Mouse (Mus musculus) stomach, embryonic 15.5 days (tissue): ENCODE data around the gene Vps50. TPM values are rescaled to one million over a fixed set of nuclear protein-coding genes. Genes with fewer than 3 reads are reported as not detected.
"Not testable (repeated sequence)": the region's sequence is repeated elsewhere in the genome, so short reads cannot be mapped to it uniquely, and the experiment has no call there.

Source experiments
- ATAC-seq: fragments of 200-750 bp; cut with Nextera tagmentation; 2 replicates; pipeline ENCODE4 v1.8.0; 2017; ENCODE audit warnings: low read depth, moderate number of reproducible peaks, moderate TSS enrichment; ENCODE audit not compliant: insufficient read depth, low FRiP score
- H3K27ac ChIP-seq: fragments of 300-500 bp; sonication (generic); 2 replicates; pipeline ENCODE4 v1.5.1; 2015; ENCODE audit warnings: mild to moderate bottlenecking, inconsistent platforms
- H3K27me3 ChIP-seq: fragments of 300-500 bp; sonication (generic); replicated peaks from 2 replicates; pipeline ENCODE4 v1.6.1; 2015; ENCODE audit warnings: inconsistent platforms
- H3K36me3 ChIP-seq: fragments of 300-500 bp; sonication (generic); 2 replicates; pipeline ENCODE4 v1.6.1; 2015; ENCODE audit warnings: inconsistent platforms
- H3K4me1 ChIP-seq: fragments of 300-500 bp; sonication (generic); 2 replicates; pipeline ENCODE4 v1.6.1; 2015; ENCODE audit warnings: inconsistent platforms
- H3K4me2 ChIP-seq: fragments of 300-500 bp; sonication (generic); 2 replicates; pipeline ENCODE4 v1.6.1; 2015; ENCODE audit warnings: mild to moderate bottlenecking, inconsistent platforms
- H3K4me3 ChIP-seq: fragments of 300-500 bp; sonication (generic); replicated peaks from 2 replicates; pipeline ENCODE4 v1.5.1; 2015; ENCODE audit warnings: inconsistent platforms
- H3K9ac ChIP-seq: fragments of 300-500 bp; sonication (generic); 2 replicates; pipeline ENCODE4 v1.6.1; 2015; ENCODE audit warnings: inconsistent platforms
- H3K9me3 ChIP-seq: fragments of 300-500 bp; sonication (generic); 2 replicates; pipeline ENCODE4 v1.6.1; 2016; ENCODE audit warnings: inconsistent platforms
- WGBS: fragments of 180-500 bp; shearing (Covaris S2); methylation state at CpG from one replicate; pipeline ENCODE4 v1.1.7; 2015; 5-methylcytosine and 5-hydroxymethylcytosine counted together
- polyA plus RNA-seq: library from polyadenylated mRNA; unstranded; fragments of >200 nt; fragmentation: Nextera tagmentation; extraction: Ambion mirVana; gene quantifications from 2 replicates; pipeline ENCODE4 v1.2.1, GENCODE M21; 2015

Gene Vps50
- polyA plus RNA-seq, 1 experiment from 2014 or later, result 26.7 TPM

DNA sequence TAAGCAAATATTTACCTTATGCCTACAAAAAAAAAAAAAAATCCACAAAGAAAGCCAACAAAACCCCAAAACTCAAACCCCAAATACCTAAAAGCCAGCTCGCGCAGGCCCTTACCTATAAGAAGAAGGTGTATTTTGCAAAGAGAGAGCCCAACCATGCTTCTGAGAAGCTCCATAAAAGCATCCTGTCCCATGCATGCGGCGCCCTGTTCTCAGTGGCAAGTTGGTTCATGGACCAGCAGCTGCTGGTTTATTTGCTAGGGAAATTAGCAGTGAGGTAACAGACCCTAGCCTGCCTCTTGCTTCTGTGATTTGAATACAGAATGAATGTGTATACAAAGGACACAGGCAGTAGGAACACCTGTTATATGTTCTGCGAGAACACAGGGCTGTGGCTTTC is 3.9 kb upstream of the Vps50 start:
- Histone ChIP-seq H3K4me1 (0 out of 2 replicates have a peak, but pooled peaks cover 4% of the 10 kb centered on the region), H3K9ac (no peak overlapping the region), H3K27me3 (no peaks in the 10 kb centered on the region), H3K36me3 (no peaks in the 10 kb centered on the region), H3K27ac (no peak overlapping the region), H3K4me3 (no peak overlapping the region), H3K4me2 (no peak overlapping the region), H3K9me3 (no peaks in the 10 kb centered on the region)
- 65% methylated on average over 5 of the region's 5 CpGs for WGBS
- no peak for ATAC-seq

DNA sequence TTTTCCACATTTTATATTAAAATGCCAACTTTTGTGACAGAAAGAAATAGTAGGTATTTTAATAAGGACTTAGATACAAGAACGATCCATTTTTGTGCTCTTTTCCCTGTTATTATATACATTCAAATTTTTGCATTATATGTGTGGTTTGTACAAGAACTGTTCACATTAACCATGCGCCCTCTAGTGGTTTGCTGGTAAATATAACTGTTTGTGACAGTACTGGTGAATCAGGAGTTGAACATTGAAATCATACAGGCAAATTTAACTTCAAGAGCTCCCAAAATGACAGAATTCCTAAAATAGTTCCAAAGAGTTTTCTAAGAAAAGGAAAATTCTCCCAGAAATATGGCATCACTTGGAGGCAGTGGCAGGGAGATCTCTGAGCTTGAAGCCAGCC is 2.0 kb upstream of the Vps50 start:
- no peaks in the 10 kb centered on the region for H3K27me3 ChIP-seq
- H3K27ac ChIP-seq, result no peak overlapping the region
- peaks cover 8% of the 10 kb centered on the region; the same call in 1 of the 2 replicates for H3K4me1 ChIP-seq
- no peak overlapping the region for H3K4me3 ChIP-seq
- H3K4me2 ChIP-seq, result no peak overlapping the region
- WGBS, result 5% methylated on average over 2 of the region's 2 CpGs
- no peaks in the 10 kb centered on the region for H3K9me3 ChIP-seq
- H3K9ac ChIP-seq, result no peak overlapping the region
- no peaks in the 10 kb centered on the region for H3K36me3 ChIP-seq
- no peak for ATAC-seq

- H3K27ac ChIP-seq, result no peak overlapping the region
- H3K4me2 ChIP-seq, result no peak overlapping the region
- H3K9ac ChIP-seq, result no peak overlapping the region
- no peak for ATAC-seq
- no peak overlapping the region for H3K4me3 ChIP-seq
- no peaks in the 10 kb centered on the region for H3K9me3 ChIP-seq
- WGBS, result 84% methylated on average over 3 of the region's 3 CpGs
- H3K4me1 ChIP-seq, result peaks cover 8% of the 10 kb centered on the region; the same call in 1 of the 2 replicates
- H3K36me3 ChIP-seq, result no peaks in the 10 kb centered on the region
- no peaks in the 10 kb centered on the region for H3K27me3 ChIP-seq
Measured at GRCm38 (mm10) chr6:3500286-3500685, 2.1 kb downstream of the Vps50 start.

DNA sequence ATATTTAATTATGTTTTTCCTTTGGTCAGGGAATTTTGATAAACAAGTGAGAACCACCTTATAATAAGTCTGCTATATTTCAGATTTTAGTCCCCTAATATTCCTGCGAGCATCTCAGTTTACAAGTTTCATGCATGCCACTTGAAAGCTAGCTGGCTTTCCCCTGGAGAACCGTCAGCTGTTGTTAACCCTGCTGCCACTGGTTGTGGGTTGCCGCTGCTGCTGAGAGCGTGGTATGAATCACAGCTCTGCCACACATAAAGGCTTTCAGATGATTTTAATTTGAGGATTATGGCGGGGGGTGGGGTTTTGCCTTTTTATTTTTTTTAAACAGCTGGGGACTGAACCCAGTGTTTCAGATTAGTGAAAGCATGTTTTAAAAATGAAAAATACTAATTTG is 7.1 kb downstream of the Vps50 start:
- no peak overlapping the region for H3K9ac ChIP-seq
- H3K4me1 ChIP-seq, result no peaks in the 10 kb centered on the region
- 76% methylated on average over 5 of the region's 5 CpGs for WGBS
- H3K36me3 ChIP-seq, result 0 out of 2 replicates have a peak, but pooled peaks cover 3% of the 10 kb centered on the region
- H3K4me2 ChIP-seq, result no peak overlapping the region
- H3K9me3 ChIP-seq, result no peaks in the 10 kb centered on the region
- no peaks in the 10 kb centered on the region for H3K27me3 ChIP-seq
- no peak for ATAC-seq
- no peak overlapping the region for H3K4me3 ChIP-seq
- H3K27ac ChIP-seq, result no peak overlapping the region

GRCm38 (mm10) chr6:3507078-3507477 is 8.9 kb downstream of the Vps50 start:
- ATAC-seq, result no peak
- no peak overlapping the region for H3K27ac ChIP-seq
- WGBS, result 56% methylated on average over 4 of the region's 4 CpGs
- no peak overlapping the region for H3K4me2 ChIP-seq
- H3K27me3 ChIP-seq, result no peaks in the 10 kb centered on the region
- no peak overlapping the region for H3K4me3 ChIP-seq
- H3K9me3 ChIP-seq, result no peaks in the 10 kb centered on the region
- H3K36me3 ChIP-seq, result 0 out of 2 replicates have a peak, but pooled peaks cover 3% of the 10 kb centered on the region
- no peaks in the 10 kb centered on the region for H3K4me1 ChIP-seq
- H3K9ac ChIP-seq, result no peak overlapping the region

GRCm38 (mm10) chr6:3508151-3508550 is 10.0 kb downstream of the Vps50 start:
- not testable (repeated sequence) for H3K36me3 ChIP-seq, H3K4me3 ChIP-seq, H3K27me3 ChIP-seq, H3K27ac ChIP-seq, H3K4me2 ChIP-seq, H3K9me3 ChIP-seq, H3K4me1 ChIP-seq, ATAC-seq, H3K9ac ChIP-seq
- 82% methylated on average over 2 of the region's 2 CpGs for WGBS

GRCm38 (mm10) chr6:3509782-3510181 is 11.6 kb downstream of the Vps50 start:
- Histone ChIP-seq H3K4me1 (no peaks in the 10 kb centered on the region), H3K4me2 (no peak overlapping the region), H3K27ac (no peak overlapping the region), H3K36me3 (0 out of 2 replicates have a peak, but pooled peaks cover 3% of the 10 kb centered on the region), H3K4me3 (no peak overlapping the region), H3K9me3 (no peaks in the 10 kb centered on the region), H3K9ac (no peak overlapping the region), H3K27me3 (no peaks in the 10 kb centered on the region)
- WGBS, result 16% methylated on average over 2 of the region's 2 CpGs
- ATAC-seq, result no peak

DNA sequence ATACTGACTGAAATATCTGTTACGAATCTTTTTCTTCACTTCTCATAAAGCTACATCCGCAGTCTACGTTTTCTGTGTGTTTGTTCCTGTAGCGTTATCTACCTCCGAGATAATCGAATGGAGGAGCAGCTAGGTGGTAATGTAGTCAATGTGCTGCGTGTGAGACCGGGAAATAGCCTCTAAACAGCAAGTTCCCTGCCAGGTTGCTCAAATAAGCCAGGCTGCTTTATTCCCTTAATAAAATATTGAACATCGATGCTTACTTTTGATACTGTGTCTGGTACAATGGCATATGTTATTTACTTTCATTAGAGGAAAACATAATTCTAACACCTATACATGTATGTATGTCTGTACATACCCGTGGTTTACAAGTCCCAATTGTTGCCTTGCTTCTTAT is 12.9 kb downstream of the Vps50 start:
- no peak overlapping the region for H3K4me3 ChIP-seq
- no peaks in the 10 kb centered on the region for H3K27me3 ChIP-seq
- no peaks in the 10 kb centered on the region for H3K9me3 ChIP-seq
- 73% methylated on average over 10 of the region's 10 CpGs for WGBS
- 0 out of 2 replicates have a peak, but pooled peaks cover 2% of the 10 kb centered on the region for H3K36me3 ChIP-seq
- ATAC-seq, result no peak
- no peak overlapping the region for H3K9ac ChIP-seq
- H3K4me1 ChIP-seq, result no peaks in the 10 kb centered on the region
- H3K27ac ChIP-seq, result no peak overlapping the region
- no peak overlapping the region for H3K4me2 ChIP-seq

- no peaks in the 10 kb centered on the region for H3K27me3 ChIP-seq
- H3K4me2 ChIP-seq, result no peak overlapping the region
- H3K9me3 ChIP-seq, result no peaks in the 10 kb centered on the region
- H3K9ac ChIP-seq, result no peak overlapping the region
- H3K36me3 ChIP-seq, result no peaks in the 10 kb centered on the region
- no peak for ATAC-seq
- H3K4me1 ChIP-seq, result no peaks in the 10 kb centered on the region
- 53% methylated on average over 11 of the region's 11 CpGs for WGBS
- H3K4me3 ChIP-seq, result no peak overlapping the region
- no peak overlapping the region for H3K27ac ChIP-seq
Measured at GRCm38 (mm10) chr6:3511612-3512011, 13.4 kb downstream of the Vps50 start.

DNA sequence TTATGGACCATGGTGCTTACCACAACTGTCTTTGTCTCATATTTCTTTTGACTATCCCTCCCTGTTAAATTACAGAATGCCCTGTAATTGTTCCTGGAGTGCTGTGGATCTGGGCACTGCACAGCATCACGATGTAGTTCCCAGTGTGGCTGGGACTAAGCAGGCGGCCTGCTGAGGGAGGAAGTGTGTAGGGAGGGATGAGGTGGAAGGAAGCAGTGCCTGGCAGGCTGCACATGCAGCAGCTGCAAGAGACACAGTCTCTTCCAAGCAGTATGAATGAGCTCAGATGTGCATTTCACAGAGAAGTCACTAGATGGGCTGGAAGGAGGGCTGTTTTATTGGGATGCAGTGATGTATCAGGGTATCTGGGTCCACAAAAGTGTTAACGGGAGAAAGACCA is 14.4 kb downstream of the Vps50 start:
- H3K9me3 ChIP-seq, result no peaks in the 10 kb centered on the region
- H3K27me3 ChIP-seq, result no peaks in the 10 kb centered on the region
- 53% methylated on average over 3 of the region's 3 CpGs for WGBS
- H3K9ac ChIP-seq, result no peak overlapping the region
- ATAC-seq, result no peak; the same call in 1 of the 2 replicates
- H3K27ac ChIP-seq, result no peak overlapping the region
- no peak overlapping the region for H3K4me3 ChIP-seq
- H3K4me1 ChIP-seq, result no peaks in the 10 kb centered on the region
- H3K4me2 ChIP-seq, result no peak overlapping the region
- H3K36me3 ChIP-seq, result 0 out of 2 replicates have a peak, but pooled peaks cover 4% of the 10 kb centered on the region

GRCm38 (mm10) chr6:3528198-3528597 is 30.0 kb downstream of the Vps50 start:
- H3K27me3 ChIP-seq, result no peaks in the 10 kb centered on the region
- no peak overlapping the region for H3K27ac ChIP-seq
- no peak for ATAC-seq
- no peak overlapping the region for H3K9ac ChIP-seq
- H3K36me3 ChIP-seq, result no peaks in the 10 kb centered on the region
- no peak overlapping the region for H3K4me2 ChIP-seq
- no peak overlapping the region for H3K4me3 ChIP-seq
- 85% methylated on average over 4 of the region's 4 CpGs for WGBS
- no peaks in the 10 kb centered on the region for H3K4me1 ChIP-seq
- H3K9me3 ChIP-seq, result no peaks in the 10 kb centered on the region

- Histone ChIP-seq H3K4me2 (no peak overlapping the region), H3K9ac (no peak overlapping the region), H3K27ac (no peak overlapping the region), H3K4me1 (no peaks in the 10 kb centered on the region), H3K9me3 (no peaks in the 10 kb centered on the region), H3K27me3 (no peaks in the 10 kb centered on the region), H3K4me3 (no peak overlapping the region), H3K36me3 (no peaks in the 10 kb centered on the region)
- no peak for ATAC-seq
- WGBS, result 79% methylated on average over 5 of the region's 5 CpGs
Measured at GRCm38 (mm10) chr6:3531445-3531844, 33.3 kb downstream of the Vps50 start.

- Histone ChIP-seq H3K9ac (no peak overlapping the region), H3K4me2 (no peak overlapping the region), H3K4me1 (no peaks in the 10 kb centered on the region), H3K36me3 (no peaks in the 10 kb centered on the region), H3K4me3 (no peak overlapping the region), H3K27me3 (no peaks in the 10 kb centered on the region), H3K9me3 (no peaks in the 10 kb centered on the region), H3K27ac (no peak overlapping the region)
- 60% methylated on average over 1 of the region's 1 CpGs for WGBS
- no peak for ATAC-seq
Measured at GRCm38 (mm10) chr6:3536048-3536447, 37.9 kb downstream of the Vps50 start.
